ENCODE assay signal across 1 mouse cellular context in genomic region chr17:71178530-71179181, GRCm38 (mm10).
TF ChIP-seq lines count a peak whose summit lies in the region.

No protein-coding gene starts in this region.

TF ChIP-seq in MEL, 35 proteins besides CTCF, POLR2A, EP300 and RAD21 (continued from another document):
- TF ChIP-seq ZC3H11A (IDR thresholded peaks at IDR 0.05; ENCODE audit: low read depth, low read length) = no peak
- TF ChIP-seq GABPA (IDR thresholded peaks at IDR 0.05; ENCODE audit: low read depth, low read length) = no peak
- TF ChIP-seq TBP (IDR thresholded peaks at IDR 0.05; ENCODE audit: low read depth, low read length) = peak; percentile 34; the same call in 1 of the 2 replicates
- no peak for TF ChIP-seq UBTF (IDR thresholded peaks at IDR 0.05; ENCODE audit: borderline replicate concordance, insufficient read depth, low read depth, low read length)
- TF ChIP-seq MXI1 (IDR thresholded peaks at IDR 0.05; ENCODE audit: low read depth, low read length) = peak; percentile 64; the same call in 1 of the 2 replicates
- TF ChIP-seq MYC (IDR thresholded peaks at IDR 0.05; ENCODE audit: low read depth, low read length) = 0 out of 2 replicates have a peak, but pooled peaks have one; percentile 52
- no peak for TF ChIP-seq ZMIZ1 (IDR thresholded peaks at IDR 0.05; ENCODE audit: low read depth, low read length)
